Mouse (Mus musculus): Measurements from ENCODE around the gene Psen1.

Gene Psen1

GRCm38 (mm10) chr12:83776766-83777165 is 88.8 kb downstream of the Psen1 start:
- DNase-seq (ENCODE audit: low read depth, low spot score) = no peak

GRCm38 (mm10) chr12:83780181-83780580 is 92.2 kb downstream of the Psen1 start:
- DNase-seq (ENCODE audit: low read depth, low spot score) = no peak

GRCm38 (mm10) chr12:83781204-83781603 is 93.3 kb downstream of the Psen1 start:
- DNase-seq (ENCODE audit: low read depth, low spot score) = no peak

GRCm38 (mm10) chr12:83781640-83782278 is 93.8 kb downstream of the Psen1 start:
- no peak for DNase-seq (ENCODE audit: low read depth, low spot score)

- DNase-seq (ENCODE audit: low read depth, low spot score) = no peak
Observed at GRCm38 (mm10) chr12:83782669-83783068, 94.7 kb downstream of the Psen1 start.
